Mouse (Mus musculus): ENCODE results near the gene Catsperg1. TPM values are rescaled to one million over a fixed set of nuclear protein-coding genes. Genes with fewer than 3 reads are reported as not detected.

Gene Catsperg1
- polyA plus RNA-seq, 1 experiment, result 4.1 TPM

DNA sequence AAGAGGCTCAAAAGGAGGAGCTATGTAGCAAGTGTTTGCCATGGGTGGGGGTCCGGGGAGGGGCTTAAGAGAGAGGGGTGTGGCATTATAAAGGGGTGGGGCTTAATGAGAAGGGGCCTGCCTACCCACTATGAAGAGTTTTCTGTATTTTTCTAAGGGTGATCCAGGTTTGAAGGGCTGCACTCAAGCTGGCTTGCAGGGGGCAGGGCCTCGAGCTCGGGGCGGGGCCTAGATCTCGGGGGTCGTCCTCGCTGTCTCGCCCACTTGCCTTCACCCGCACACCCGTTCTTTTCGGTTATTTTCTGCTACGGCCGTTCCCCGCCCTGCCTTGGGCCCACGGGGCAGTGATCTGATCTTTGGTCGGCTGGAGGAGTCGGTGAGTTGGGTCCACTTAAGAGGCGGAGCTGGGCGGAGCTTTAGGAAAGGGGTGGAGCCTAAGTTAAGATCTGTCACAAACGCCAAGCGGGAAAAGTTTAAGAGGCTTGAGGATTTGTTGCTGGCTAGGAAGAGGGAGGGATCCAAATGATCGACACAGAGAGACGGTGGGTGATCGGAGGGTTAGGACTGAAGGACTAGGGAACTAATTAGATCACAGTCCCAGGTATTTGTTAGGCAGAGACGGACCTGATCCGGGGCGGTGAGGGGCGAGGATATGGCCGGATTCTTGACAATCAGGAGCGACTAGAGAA lies 43.6 kb downstream of the Catsperg1 start, which contains the start of the genes Ggn and Spred3:
TSS of gene Ggn (plus strand) at position 145 of the 689 bp plus-strand sequence.
TSS of gene Spred3 (minus strand) at position 346 of the 689 bp plus-strand sequence.
- Histone ChIP-seq H3K27ac (ENCODE audit: control insufficient read depth, insufficient read depth, low read depth, low read length, poor library complexity) (peak within 1 kb of the TSS; percentile 37; the same call in 1 of the 2 replicates), H3K4me3 (replicated peaks; ENCODE audit: control insufficient read depth, low read depth, low read length) (peak within 1 kb of the TSS; percentile 61), H3K4me1 (ENCODE audit: control insufficient read depth, insufficient read depth, low read length) (no peaks in the 10 kb centered on the region)
- no peak for TF ChIP-seq POLR2A (IDR thresholded peaks at IDR 0.05; ENCODE audit: borderline replicate concordance, control insufficient read depth, low read depth, low read length)
- no peak for TF ChIP-seq CTCF (IDR thresholded peaks at IDR 0.05; ENCODE audit: control insufficient read depth, insufficient read depth, low read length)
- under 1% methylated on average over 30 of the region's 30 CpGs for WGBS

DNA sequence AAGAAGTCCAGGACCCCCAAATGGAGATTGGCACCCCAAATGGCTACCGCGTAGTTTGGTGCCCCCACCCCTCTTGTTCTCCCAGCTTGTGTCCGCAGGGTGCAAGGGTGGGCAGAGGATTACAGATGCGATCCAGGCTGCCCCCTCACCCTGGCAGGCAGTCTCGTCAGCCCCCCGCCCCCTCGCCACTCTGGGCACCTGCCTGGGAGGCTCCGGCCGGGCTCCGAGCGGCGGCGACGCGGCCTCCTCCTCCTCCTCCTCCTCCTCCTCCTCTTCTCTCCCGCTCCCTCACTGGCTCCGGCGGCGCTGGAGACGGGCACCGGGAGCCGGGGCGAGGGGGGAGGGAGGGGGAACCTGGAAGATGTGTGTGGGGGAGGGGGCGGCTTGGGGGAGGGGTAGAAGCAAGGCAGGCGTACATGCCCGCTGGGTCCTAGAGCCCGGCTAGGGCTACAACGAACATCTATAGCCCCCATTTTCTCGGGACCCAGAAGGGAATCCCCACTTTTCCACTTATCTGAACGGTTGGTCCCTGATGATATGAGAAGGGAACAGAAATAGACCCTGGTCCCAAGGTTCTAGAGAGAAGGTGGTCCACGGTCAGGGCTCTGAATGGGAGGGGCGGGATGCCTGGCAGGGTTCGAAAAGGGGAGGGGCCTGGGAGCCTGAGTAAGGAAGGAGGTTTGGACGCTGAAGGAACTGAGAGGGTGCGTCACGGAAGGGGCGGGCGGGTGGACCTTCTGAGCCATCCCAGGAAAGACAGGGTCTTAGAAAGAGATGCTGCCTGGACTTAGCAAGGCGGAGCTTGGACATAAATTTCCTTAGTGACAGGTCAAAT lies 44.4 kb downstream of the Catsperg1 start:
- WGBS, result 1% methylated on average over 34 of the region's 39 CpGs
- H3K4me1 ChIP-seq (ENCODE audit: control insufficient read depth, insufficient read depth, low read length), result no peaks in the 10 kb centered on the region
- TF ChIP-seq CTCF (IDR thresholded peaks at IDR 0.05; ENCODE audit: control insufficient read depth, insufficient read depth, low read length), result no peak
- TF ChIP-seq POLR2A (IDR thresholded peaks at IDR 0.05; ENCODE audit: borderline replicate concordance, control insufficient read depth, low read depth, low read length), result no peak

DNA sequence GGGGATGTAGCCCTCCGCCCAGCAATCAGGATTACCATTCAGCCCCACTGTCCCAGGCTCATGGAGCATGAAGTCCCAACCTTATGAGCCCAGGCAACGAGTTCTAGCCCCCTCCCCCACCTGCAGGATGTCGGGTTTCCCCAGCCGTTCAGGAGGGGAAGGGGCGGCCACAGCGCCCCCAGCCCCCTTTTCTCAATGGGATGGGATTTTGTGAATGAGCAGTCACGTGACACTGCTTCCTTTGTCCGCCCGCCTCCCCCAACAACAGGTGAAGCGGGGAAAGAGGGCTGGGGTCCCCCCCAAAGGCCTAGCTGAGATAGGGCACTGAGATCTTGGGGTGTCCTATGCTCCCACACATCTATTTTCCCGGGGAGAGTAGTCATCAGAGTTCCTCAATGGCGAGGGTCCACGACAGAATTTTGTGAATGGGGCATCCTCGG lies 45.0 kb downstream of the Catsperg1 start:
- 6% methylated on average over 14 of the region's 14 CpGs for WGBS
- Histone ChIP-seq H3K4me3 (replicated peaks; ENCODE audit: control insufficient read depth, low read depth, low read length) (no peak overlapping the region), H3K4me1 (ENCODE audit: control insufficient read depth, insufficient read depth, low read length) (no peaks in the 10 kb centered on the region), H3K27ac (ENCODE audit: control insufficient read depth, insufficient read depth, low read depth, low read length, poor library complexity) (no peak overlapping the region)
- TF ChIP-seq CTCF (IDR thresholded peaks at IDR 0.05; ENCODE audit: control insufficient read depth, insufficient read depth, low read length), result no peak
- TF ChIP-seq POLR2A (IDR thresholded peaks at IDR 0.05; ENCODE audit: borderline replicate concordance, control insufficient read depth, low read depth, low read length), result no peak

More for the DNA sequence above, 44.4 kb downstream of the Catsperg1 start:
- H3K4me3 ChIP-seq (replicated peaks; ENCODE audit: control insufficient read depth, low read depth, low read length), result peak overlapping the region; percentile 45
- no peak overlapping the region for H3K27ac ChIP-seq (ENCODE audit: control insufficient read depth, insufficient read depth, low read depth, low read length, poor library complexity)

DNA sequence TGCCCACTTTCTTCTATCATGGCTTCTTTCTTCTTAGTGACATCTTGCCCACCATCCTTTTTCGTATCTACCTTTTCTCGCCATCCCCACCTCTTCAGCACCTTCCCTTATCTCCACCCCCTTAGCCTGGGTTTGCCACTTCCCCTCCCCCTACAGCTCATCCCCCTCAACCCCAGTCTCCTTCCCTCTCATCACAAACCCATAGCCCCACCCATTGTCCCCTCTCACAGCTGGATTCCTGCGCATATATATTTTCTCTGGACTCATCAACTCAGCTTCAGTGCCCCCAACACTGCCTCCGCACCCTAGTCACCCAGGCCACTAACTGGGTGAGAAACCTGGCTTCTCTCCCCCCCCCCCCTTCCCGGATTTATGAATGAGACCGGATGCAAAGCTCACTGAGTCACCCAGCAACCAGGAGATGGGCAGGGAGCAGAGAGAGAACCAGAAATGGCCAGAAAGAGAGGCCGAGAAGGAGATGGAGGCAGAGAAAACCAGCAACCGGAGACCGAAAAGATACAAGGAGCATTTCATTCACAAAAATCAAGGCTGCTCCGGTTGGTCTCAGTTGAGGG lies 45.6 kb downstream of the Catsperg1 start:
- Histone ChIP-seq H3K4me1 (ENCODE audit: control insufficient read depth, insufficient read depth, low read length) (no peaks in the 10 kb centered on the region), H3K4me3 (replicated peaks; ENCODE audit: control insufficient read depth, low read depth, low read length) (no peak overlapping the region), H3K27ac (ENCODE audit: control insufficient read depth, insufficient read depth, low read depth, low read length, poor library complexity) (no peak overlapping the region)
- 48% methylated on average over 10 of the region's 10 CpGs for WGBS
- TF ChIP-seq CTCF (IDR thresholded peaks at IDR 0.05; ENCODE audit: control insufficient read depth, insufficient read depth, low read length) (no peak), POLR2A (IDR thresholded peaks at IDR 0.05; ENCODE audit: borderline replicate concordance, control insufficient read depth, low read depth, low read length) (no peak)

DNA sequence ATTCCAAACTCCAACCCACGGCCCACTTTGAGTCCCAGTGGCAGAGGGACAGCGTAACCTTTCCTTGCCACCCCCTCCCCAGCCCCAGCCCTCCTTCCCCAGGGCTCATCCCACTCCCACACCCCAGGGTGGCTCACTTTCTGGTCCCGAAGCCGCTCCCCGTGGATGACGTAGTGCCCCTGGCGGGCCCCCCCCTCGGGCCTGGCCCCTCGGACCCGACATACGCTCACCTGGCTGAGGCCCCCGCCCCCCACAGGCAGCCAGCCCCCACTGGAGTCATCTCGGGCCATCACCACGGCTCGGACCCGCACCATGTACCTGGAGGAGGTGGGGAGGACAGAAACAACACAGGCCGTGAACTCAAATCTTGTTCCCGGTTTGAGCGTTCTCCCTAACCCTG lies 46.2 kb downstream of the Catsperg1 start:
- H3K4me3 ChIP-seq (replicated peaks; ENCODE audit: control insufficient read depth, low read depth, low read length), result no peak overlapping the region
- WGBS, result 91% methylated on average over 19 of the region's 19 CpGs
- TF ChIP-seq CTCF (IDR thresholded peaks at IDR 0.05; ENCODE audit: control insufficient read depth, insufficient read depth, low read length), result no peak
- TF ChIP-seq POLR2A (IDR thresholded peaks at IDR 0.05; ENCODE audit: borderline replicate concordance, control insufficient read depth, low read depth, low read length), result no peak
- H3K27ac ChIP-seq (ENCODE audit: control insufficient read depth, insufficient read depth, low read depth, low read length, poor library complexity), result no peak overlapping the region
- no peaks in the 10 kb centered on the region for H3K4me1 ChIP-seq (ENCODE audit: control insufficient read depth, insufficient read depth, low read length)

DNA sequence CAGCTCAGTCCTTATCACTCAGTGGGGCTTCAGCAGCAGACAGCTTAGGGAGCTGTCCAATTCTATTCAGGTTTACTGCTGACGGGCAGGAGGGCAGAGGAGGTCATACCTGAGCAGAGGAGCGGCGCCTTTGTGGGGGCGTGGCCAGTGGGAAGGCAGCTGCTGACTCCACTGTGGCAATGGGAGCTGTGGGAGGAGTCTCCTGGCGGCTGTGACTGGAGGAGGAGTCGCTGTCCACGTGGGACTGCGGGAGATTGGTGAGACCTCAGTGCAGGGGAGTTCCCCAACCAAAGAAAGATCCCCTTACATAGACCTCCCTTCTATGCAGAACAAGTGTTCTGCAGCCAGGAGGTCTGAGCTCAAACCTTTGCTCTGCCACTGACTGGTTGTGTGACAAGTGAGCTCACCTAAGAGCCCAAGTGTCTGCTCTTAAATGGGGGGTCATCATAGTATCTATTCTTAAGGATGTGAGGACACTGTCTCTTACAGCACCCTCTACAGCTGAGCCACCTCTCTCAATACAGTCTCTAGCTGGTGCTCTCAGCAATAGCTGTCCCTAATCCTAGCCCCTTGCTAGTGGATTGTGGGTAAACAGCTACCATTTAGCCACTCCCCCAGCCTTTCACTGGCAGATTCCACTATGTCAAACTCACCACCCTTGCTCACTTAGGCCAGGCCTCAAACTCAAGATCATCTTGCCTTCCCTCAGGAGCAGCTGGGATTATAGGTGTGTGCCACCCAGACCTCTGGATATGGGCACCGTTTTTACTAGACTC lies 50.9 kb downstream of the Catsperg1 start:
- no peaks in the 10 kb centered on the region for H3K4me1 ChIP-seq (ENCODE audit: control insufficient read depth, insufficient read depth, low read length)
- TF ChIP-seq POLR2A (IDR thresholded peaks at IDR 0.05; ENCODE audit: borderline replicate concordance, control insufficient read depth, low read depth, low read length) (no peak), CTCF (IDR thresholded peaks at IDR 0.05; ENCODE audit: control insufficient read depth, insufficient read depth, low read length) (no peak)
- 34% methylated on average over 9 of the region's 9 CpGs for WGBS
- H3K27ac ChIP-seq (ENCODE audit: control insufficient read depth, insufficient read depth, low read depth, low read length, poor library complexity), result no peak overlapping the region
- no peak overlapping the region for H3K4me3 ChIP-seq (replicated peaks; ENCODE audit: control insufficient read depth, low read depth, low read length)

DNA sequence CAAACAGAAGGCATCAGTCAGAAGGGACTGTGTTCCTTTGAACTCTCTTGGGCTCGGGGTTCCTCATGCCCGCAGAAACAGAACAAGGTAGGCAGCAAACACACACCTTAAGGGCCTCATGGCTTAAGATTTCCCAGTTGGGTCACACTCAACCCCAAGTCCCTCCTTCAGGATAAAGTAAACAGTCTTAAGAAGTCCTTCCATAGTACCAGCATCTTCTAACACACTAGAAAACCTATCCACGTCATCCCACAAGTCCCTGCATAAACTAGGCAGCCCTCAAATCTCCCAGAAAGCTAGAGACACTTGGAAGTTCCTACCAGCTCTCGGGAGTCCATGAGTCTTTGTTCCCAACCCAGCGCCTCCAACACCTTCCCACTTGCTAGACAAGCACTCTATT lies 51.5 kb downstream of the Catsperg1 start:
- WGBS, result 75% methylated on average over 5 of the region's 5 CpGs

More for the DNA sequence above, 51.5 kb downstream of the Catsperg1 start:
- H3K27ac ChIP-seq (ENCODE audit: control insufficient read depth, insufficient read depth, low read depth, low read length, poor library complexity), result no peak overlapping the region
- H3K4me1 ChIP-seq (ENCODE audit: control insufficient read depth, insufficient read depth, low read length), result no peaks in the 10 kb centered on the region
- H3K4me3 ChIP-seq (replicated peaks; ENCODE audit: control insufficient read depth, low read depth, low read length), result no peak overlapping the region
- TF ChIP-seq CTCF (IDR thresholded peaks at IDR 0.05; ENCODE audit: control insufficient read depth, insufficient read depth, low read length) (no peak), POLR2A (IDR thresholded peaks at IDR 0.05; ENCODE audit: borderline replicate concordance, control insufficient read depth, low read depth, low read length) (no peak)
